Mouse (Mus musculus) limb, embryonic 14.5 days (tissue): Measurements from ENCODE around the gene Akr1b10. TPM values are rescaled to one million over a fixed set of nuclear protein-coding genes. Genes with fewer than 3 reads are reported as not detected.

Source experiments
- ATAC-seq: fragments of 200-750 bp; cut with Nextera tagmentation; 2 replicates; pipeline ENCODE4 v1.8.0; 2017; ENCODE audit warnings: low read depth, moderate number of reproducible peaks, moderate TSS enrichment; ENCODE audit not compliant: low FRiP score
- DNase-seq: peaks from one replicate; pipeline ENCODE4 v3.0.0-alpha.2; 2015; ENCODE audit warnings: low spot score
- H3K27ac ChIP-seq: fragments of 300-500 bp; sonication (generic); replicated peaks from 2 replicates; pipeline ENCODE4 v1.5.1; 2014; ENCODE audit warnings: low read depth, mild to moderate bottlenecking, low read length, moderate library complexity, mixed read lengths
- H3K27me3 ChIP-seq: fragments of 300-500 bp; sonication (generic); 2 replicates; pipeline ENCODE4 v1.6.1; 2014; ENCODE audit warnings: low read length, mixed read lengths; ENCODE audit not compliant: control insufficient read depth, insufficient read depth
- H3K36me3 ChIP-seq: fragments of 300-500 bp; sonication (generic); 2 replicates; pipeline ENCODE4 v1.6.1; 2014; ENCODE audit warnings: mild to moderate bottlenecking, low read length, moderate library complexity, mixed read lengths; ENCODE audit not compliant: control insufficient read depth, insufficient read depth
- H3K4me1 ChIP-seq: fragments of 300-500 bp; sonication (generic); 2 replicates; pipeline ENCODE4 v1.6.1; 2014; ENCODE audit warnings: antibody characterized with exemption, low read length, mixed read lengths; ENCODE audit not compliant: control insufficient read depth, insufficient read depth
- H3K4me2 ChIP-seq: fragments of 300-500 bp; sonication (generic); replicated peaks from 2 replicates; pipeline ENCODE4 v1.6.1; 2014; ENCODE audit warnings: low read depth, mild to moderate bottlenecking, low read length, moderate library complexity; ENCODE audit not compliant: severe bottlenecking
- H3K4me3 ChIP-seq: fragments of 300-500 bp; sonication (generic); replicated peaks from 2 replicates; pipeline ENCODE4 v1.5.1; 2014; ENCODE audit warnings: low read length
- H3K9ac ChIP-seq: fragments of 300-500 bp; sonication (generic); 2 replicates; pipeline ENCODE4 v1.6.1; 2014; ENCODE audit warnings: mild to moderate bottlenecking, low read depth, low read length, moderate library complexity; ENCODE audit not compliant: severe bottlenecking
- H3K9me3 ChIP-seq: fragments of 300-500 bp; sonication (generic); 2 replicates; pipeline ENCODE4 v1.6.1; 2016; ENCODE audit warnings: low read length; ENCODE audit not compliant: control insufficient read depth
- POLR2A ChIP-seq: fragments of 200-500 bp; IDR thresholded peaks from 2 replicates; pipeline ENCODE4 v1.8.0; 2012; ENCODE audit warnings: inconsistent platforms, mild to moderate bottlenecking, moderate library complexity, borderline replicate concordance; ENCODE audit not compliant: insufficient read depth, insufficient read length; ENCODE audit errors: extremely low read depth
- WGBS: fragments of 180-500 bp; shearing (Covaris S2); extraction: QIAGEN DNeasy Blood & Tissue Kit; methylation state at CpG from one replicate; pipeline ENCODE4 v1.1.7; 2014; 5-methylcytosine and 5-hydroxymethylcytosine counted together
- polyA plus RNA-seq, 2 experiments: library from polyadenylated mRNA; depleted of rRNA in 1 of 2; stranded (reverse) in 1 of 2; unstranded in 1 of 2; fragments of >200 nt; fragmentation: Nextera tagmentation in 1 of 2; extraction: Ambion mirVana in 1 of 2; gene quantifications; 2 replicates each; pipeline versions ENCODE4 v1.2.1 to v1.2.3; 2012 to 2014

The Akr1b10 gene
- polyA plus RNA-seq, 2 experiments: 10.2 to 10.4 TPM

- DNase-seq (no peak), ATAC-seq (no peak)
- no peak for TF ChIP-seq POLR2A
- H3K4me2 ChIP-seq: no peak overlapping the region
- no peak overlapping the region for H3K4me3 ChIP-seq
- H3K36me3 ChIP-seq: no peaks in the 10 kb centered on the region
- H3K27ac ChIP-seq: no peak overlapping the region
- H3K9ac ChIP-seq: no peak overlapping the region
- no peaks in the 10 kb centered on the region for H3K4me1 ChIP-seq
- H3K9me3 ChIP-seq: no peaks in the 10 kb centered on the region
- 56% methylated on average over 8 of the region's 8 CpGs for WGBS
- no peaks in the 10 kb centered on the region for H3K27me3 ChIP-seq
Measured at GRCm38 (mm10) chr6:34383401-34383800, 617 bp upstream of the Akr1b10 start.

GRCm38 (mm10) chr6:34384701-34385370 is 818 bp downstream of the Akr1b10 start:
- Histone ChIP-seq H3K4me1 (no peaks in the 10 kb centered on the region), H3K27me3 (no peaks in the 10 kb centered on the region), H3K9me3 (no peaks in the 10 kb centered on the region), H3K27ac (peak overlapping the region; percentile 41; the same call in 1 of the 2 replicates), H3K36me3 (no peaks in the 10 kb centered on the region; the same call in 1 of the 2 replicates), H3K4me3 (peak overlapping the region; percentile 42), H3K9ac (peak overlapping the region; percentile 49), H3K4me2 (peak overlapping the region; percentile 68)
- ATAC-seq: peak; percentile 57; the same call in 1 of the 2 replicates
- peak; percentile 53 for DNase-seq
- under 1% methylated on average over 13 of the region's 13 CpGs for WGBS
- no peak for TF ChIP-seq POLR2A

- H3K36me3 ChIP-seq: peaks cover 8% of the 10 kb centered on the region; the same call in 1 of the 2 replicates
- no peak overlapping the region for H3K4me3 ChIP-seq
- no peaks in the 10 kb centered on the region for H3K27me3 ChIP-seq
- H3K4me1 ChIP-seq: no peaks in the 10 kb centered on the region
- H3K9me3 ChIP-seq: no peaks in the 10 kb centered on the region
- DNase-seq (peak; percentile 37), ATAC-seq (peak; percentile 68)
- no peak overlapping the region for H3K4me2 ChIP-seq
- H3K9ac ChIP-seq: no peak overlapping the region
- H3K27ac ChIP-seq: no peak overlapping the region
- no peak for TF ChIP-seq POLR2A
- WGBS: 78% methylated on average over 4 of the region's 4 CpGs
Measured at GRCm38 (mm10) chr6:34388420-34389156, 4.6 kb downstream of the Akr1b10 start.

- Histone ChIP-seq H3K4me1 (no peaks in the 10 kb centered on the region), H3K4me3 (no peak overlapping the region), H3K27ac (no peak overlapping the region), H3K36me3 (0 out of 2 replicates have a peak, but pooled peaks cover 6% of the 10 kb centered on the region), H3K9ac (no peak overlapping the region), H3K4me2 (no peak overlapping the region), H3K9me3 (no peaks in the 10 kb centered on the region), H3K27me3 (no peaks in the 10 kb centered on the region)
- WGBS: 66% methylated on average over 5 of the region's 5 CpGs
- no peak for TF ChIP-seq POLR2A
- DNase-seq (no peak), ATAC-seq (no peak)
Measured at GRCm38 (mm10) chr6:34395897-34396296, 11.9 kb downstream of the Akr1b10 start.

GRCm38 (mm10) chr6:34398431-34398830 is 14.4 kb downstream of the Akr1b10 start:
- no peaks in the 10 kb centered on the region for H3K27me3 ChIP-seq
- H3K4me1 ChIP-seq: no peaks in the 10 kb centered on the region
- no peaks in the 10 kb centered on the region for H3K36me3 ChIP-seq
- no peak overlapping the region for H3K4me3 ChIP-seq
- WGBS: 89% methylated on average over 6 of the region's 6 CpGs
- TF ChIP-seq POLR2A: no peak
- no peaks in the 10 kb centered on the region for H3K9me3 ChIP-seq
- H3K4me2 ChIP-seq: no peak overlapping the region
- ATAC-seq (no peak), DNase-seq (no peak)
- H3K27ac ChIP-seq: no peak overlapping the region
- no peak overlapping the region for H3K9ac ChIP-seq
